Mouse (Mus musculus): ENCODE data around the gene Il9r. TPM values are rescaled to one million over a fixed set of nuclear protein-coding genes. Genes with fewer than 3 reads are reported as not detected.

Il9r gene
- total RNA-seq, 2 experiments from 2014 or later: not detected

DNA sequence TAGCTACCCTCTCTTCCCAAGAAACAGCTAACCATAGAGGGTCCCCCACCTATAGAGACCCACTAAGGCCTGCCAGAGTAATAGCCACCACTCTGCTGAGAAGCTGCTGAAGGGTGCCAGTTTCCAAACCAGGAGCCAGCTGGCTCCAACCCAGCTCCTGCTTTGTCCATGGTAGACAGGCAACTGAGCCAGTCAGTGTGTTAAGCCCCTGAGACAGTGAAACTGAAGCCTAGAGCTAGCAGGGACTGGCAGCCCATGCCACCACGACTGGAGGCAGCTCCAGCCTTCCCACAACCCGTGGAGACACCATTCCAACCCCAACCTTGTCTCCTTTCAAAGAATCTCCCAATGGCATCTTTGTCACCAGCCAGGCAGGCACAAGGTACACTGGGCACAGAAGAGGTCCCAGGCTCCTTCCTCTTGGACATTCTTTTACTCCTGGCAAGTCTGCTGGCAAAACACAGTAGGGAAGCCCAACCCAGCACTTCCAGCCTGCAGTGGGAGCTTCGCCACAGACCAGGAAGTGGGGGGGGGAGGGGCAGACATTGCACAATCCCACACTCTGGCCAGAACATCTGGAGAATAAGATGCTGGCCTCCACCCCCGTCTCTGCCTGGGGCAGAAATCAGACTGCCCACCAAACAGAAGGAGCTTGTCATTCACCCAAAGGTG lies 24.5 kb upstream of the Il9r start:
- H3K27ac ChIP-seq: peak overlapping the region; percentile 95
- intact Hi-C loops (cut with DNase I): no loop called here
- H3K4me3 ChIP-seq: peak overlapping the region; percentile 3; the same call in 1 of the 2 replicates
- TF ChIP-seq CTCF (IDR thresholded peaks at IDR 0.05): no peak
- DNase-seq: peak; percentile 90

DNA sequence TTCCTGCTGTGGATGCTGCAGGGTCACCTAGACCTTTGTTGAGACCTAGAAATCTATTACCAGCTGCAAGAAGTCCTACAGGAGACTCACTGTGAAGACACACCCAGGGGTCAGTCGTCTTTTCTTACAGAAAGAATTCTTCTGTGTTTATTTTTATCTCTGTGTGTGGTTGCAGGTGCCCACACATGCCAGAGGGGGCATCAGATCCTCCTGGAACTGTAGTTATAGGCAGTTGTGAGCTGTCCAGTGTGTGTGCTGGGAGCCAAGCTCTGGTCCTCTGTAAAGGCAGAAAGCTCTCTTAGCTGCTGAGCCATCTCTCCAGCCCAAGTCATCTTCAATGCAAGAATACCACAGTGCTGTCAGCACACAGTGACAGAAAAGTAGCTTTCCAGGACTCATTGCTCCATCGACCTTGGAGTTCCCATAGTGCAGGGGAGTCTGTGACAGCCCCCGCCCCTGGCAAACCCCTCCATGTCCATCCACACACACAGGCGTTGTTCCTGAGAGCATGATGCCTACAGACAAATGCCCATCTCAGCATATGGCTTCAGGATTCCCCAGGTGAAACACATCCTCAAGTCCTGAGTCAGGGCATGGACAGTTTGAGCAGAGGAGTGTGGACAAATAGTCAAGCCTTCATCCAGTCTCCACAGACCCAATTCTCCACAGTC lies 23.4 kb upstream of the Il9r start:
- Histone ChIP-seq H3K4me3 (no peak overlapping the region; the same call in 1 of the 2 replicates), H3K27ac (peak overlapping the region; percentile 95)
- intact Hi-C loops (cut with DNase I): no loop called here
- peak; percentile 26; the same call in 1 of the 2 replicates for TF ChIP-seq CTCF (IDR thresholded peaks at IDR 0.05)
- no peak for DNase-seq

DNA sequence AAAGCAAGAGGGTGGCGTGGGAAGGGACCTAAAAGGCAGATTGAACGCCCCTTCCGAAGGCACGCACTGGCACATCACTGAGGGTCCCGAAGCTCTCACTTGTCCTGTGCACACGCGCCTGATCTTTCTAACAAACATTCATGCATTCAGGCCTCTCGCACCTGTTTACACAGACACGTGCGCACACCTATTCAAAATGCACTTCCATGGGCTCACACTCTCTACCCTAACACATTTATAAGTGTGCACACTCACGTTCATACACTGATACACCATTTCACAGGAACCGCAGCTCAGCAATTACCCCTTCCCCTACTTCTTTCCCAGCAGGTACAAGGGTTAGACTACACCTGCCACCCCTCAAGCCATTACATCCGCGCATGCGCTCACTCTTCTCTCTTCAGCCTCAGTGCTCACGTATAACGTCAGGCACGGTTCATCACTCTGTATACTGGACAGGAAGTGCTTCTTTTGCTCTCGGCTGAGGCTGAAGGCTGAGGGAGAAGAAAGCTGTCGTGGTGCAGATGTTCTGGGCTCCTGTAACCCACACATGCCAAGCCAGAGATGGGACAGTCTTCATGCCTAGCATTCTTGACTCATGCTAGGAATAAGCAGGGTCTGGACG lies 22.6 kb upstream of the Il9r start:
- TF ChIP-seq CTCF (IDR thresholded peaks at IDR 0.05): no peak
- Histone ChIP-seq H3K4me3 (peak overlapping the region; percentile 98), H3K27ac (peak overlapping the region; percentile 95)
- DNase-seq: no peak
- intact Hi-C loops (cut with DNase I): no loop called here

DNA sequence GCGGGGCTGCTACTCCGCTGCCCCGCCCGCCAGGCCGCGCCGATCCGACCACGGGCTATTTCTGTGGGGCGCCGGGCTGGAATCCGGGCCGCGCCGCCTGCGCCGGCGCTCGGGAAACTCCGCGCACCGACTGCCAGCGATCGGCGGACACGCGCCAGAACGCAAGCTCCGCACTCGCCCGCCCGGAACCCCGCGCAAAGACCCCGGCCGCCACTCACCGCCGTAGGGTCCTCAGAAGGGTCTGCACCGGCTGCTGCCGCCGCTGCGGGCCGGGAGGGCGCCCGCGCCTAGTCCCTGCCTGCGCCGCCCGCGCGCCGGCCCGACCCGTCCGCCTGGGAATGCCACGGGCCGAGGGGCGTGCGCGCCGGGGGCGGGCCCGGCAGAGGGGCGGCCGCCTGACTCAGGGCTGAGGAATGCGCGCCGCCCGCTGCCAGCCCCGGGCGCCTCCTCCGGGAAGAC lies 21.9 kb upstream of the Il9r start, which contains the start of gene Rhbdf1:
Gene Rhbdf1, minus strand, starts transcription at position 350 of the 459 bp plus-strand sequence.
- intact Hi-C loops (cut with DNase I): no loop called here
- H3K27ac ChIP-seq: peak within 1 kb of the TSS; percentile 95
- no peak for TF ChIP-seq CTCF (IDR thresholded peaks at IDR 0.05)
- peak within 1 kb of the TSS; percentile 98 for H3K4me3 ChIP-seq
- peak; percentile 88 for DNase-seq

DNA sequence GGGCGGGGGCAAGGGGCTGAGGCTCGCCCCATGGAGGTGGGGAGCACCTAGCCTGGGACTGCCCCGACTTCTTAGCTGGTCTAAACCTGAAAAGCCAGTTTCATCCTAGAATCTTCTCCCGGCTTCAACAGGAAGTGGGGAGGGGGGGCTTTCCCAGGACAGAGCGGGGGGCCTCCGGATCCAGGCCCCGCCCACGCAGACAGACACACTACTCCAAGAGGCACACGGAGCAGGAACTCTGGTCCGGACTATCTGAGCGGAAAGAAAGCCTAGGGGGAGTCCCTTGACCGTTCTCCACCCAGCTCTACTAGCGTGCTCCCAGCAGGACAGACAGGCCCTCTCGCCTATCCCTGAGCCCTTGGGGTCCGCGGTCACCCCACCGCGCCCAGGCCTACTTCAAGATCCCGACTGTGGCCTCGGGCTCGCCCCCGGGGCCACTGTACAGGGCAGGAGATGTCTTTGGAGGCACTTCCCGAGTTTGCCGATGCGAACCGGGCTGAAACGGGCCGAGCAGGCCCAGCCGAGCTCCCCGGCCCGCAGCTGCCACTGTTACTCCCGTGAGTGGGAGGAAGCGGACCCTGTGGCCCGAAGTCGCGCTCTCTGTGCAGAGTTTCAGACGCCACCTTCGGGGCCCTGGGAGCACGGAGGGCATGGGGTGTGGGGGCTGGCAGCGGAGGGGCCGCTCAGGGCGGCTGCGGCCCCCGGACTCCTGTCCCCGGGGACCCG lies 21.3 kb upstream of the Il9r start:
- Histone ChIP-seq H3K27ac (peak overlapping the region; percentile 95), H3K4me3 (peak overlapping the region; percentile 98)
- TF ChIP-seq CTCF (IDR thresholded peaks at IDR 0.05): no peak
- intact Hi-C loops (cut with DNase I): no loop called here
- DNase-seq: peak; percentile 77

DNA sequence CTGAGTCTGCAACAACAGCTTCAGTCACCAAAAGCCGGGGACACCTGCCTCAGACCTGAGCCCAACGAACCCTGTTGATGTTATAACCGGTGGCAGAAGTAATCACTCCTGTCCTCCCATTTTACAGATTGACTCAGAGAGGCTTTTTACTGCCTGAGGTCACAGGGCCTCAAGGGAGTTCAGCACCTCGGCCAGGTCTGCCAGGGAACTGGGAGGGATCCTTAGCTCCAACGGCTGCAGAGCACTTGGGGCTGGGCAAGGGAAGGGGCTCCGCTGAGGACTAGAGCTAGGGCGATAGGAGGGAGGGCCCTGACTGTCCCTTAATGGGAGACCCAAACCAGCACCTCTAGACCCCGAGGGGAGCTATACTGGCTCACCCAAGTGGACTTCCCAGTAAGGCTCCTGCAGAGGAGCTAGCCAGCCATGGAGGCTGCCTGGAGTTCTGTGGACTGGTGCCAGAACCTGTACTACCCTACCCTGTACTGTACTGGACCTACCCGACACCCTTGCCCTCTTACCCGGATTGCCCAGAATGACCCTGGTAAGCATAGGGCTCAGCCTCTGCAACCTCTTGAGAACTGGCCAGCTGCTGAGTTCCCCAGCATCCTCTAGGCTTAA lies 20.6 kb upstream of the Il9r start:
- Histone ChIP-seq H3K27ac (peak overlapping the region; percentile 95), H3K4me3 (peak overlapping the region; percentile 98)
- intact Hi-C loops (cut with DNase I): no loop called here
- DNase-seq: no peak
- TF ChIP-seq CTCF (IDR thresholded peaks at IDR 0.05): no peak

DNA sequence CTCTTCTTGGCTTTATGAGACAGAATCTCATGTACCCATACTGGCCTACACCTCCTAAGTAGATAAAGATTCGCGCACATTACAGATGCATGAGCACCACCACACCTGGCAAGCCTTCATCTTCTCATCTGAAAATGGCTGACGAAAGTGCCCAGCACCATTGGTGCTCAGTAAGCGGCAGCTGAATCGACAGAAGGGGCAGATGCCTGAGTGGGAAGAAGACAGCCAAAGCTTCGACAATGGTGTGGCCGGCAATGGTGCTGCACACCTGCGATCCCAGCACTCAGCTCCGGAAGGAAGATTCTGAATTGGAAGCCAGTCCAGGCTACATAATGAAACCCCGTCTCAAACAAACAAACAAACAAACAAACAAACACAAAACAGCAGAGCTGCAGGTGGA lies 19.2 kb upstream of the Il9r start:
- H3K27ac ChIP-seq: peak overlapping the region; percentile 5; the same call in 1 of the 2 replicates
- TF ChIP-seq CTCF (IDR thresholded peaks at IDR 0.05): no peak
- H3K4me3 ChIP-seq: 0 out of 2 replicates have a peak overlapping the region, but pooled peaks have one; percentile 15
- no peak for DNase-seq
- intact Hi-C loops (cut with DNase I): loop anchor here (10.0 kb wide), 1 partner anchor 106 kb away; no protein-coding TSS in a partner anchor

DNA sequence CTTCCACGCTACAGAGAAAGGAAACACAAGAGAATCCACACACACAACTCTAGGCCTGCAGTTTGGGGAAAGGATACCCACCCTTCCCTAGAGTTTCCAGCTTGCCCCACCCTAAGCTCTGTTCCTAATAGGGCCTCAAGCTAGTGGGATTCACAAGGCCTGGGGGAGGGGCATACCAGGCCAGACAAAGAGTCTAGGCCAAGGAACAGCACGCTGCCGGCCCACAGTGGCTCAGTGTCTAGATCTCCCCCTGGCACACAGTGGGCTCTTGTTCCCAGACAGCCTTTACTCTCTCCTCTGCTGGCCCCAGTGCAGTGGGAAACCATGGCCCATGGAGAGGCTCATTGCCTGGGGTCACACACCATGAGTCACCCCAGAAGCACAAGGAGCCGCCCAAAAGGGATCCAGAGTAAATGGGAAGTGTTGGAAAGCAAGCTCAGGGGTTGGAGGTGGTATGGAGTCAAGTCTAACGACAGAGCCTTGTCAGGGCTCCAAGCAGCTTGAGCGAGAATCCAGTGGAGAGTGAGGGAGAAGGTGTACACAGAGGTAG lies 18.5 kb upstream of the Il9r start:
- Histone ChIP-seq H3K4me3 (peak overlapping the region; percentile 24), H3K27ac (peak overlapping the region; percentile 41)
- TF ChIP-seq CTCF (IDR thresholded peaks at IDR 0.05): no peak
- intact Hi-C loops (cut with DNase I): loop anchor here (10.0 kb wide), 1 partner anchor 106 kb away; no protein-coding TSS in a partner anchor
- DNase-seq: peak; percentile 41

DNA sequence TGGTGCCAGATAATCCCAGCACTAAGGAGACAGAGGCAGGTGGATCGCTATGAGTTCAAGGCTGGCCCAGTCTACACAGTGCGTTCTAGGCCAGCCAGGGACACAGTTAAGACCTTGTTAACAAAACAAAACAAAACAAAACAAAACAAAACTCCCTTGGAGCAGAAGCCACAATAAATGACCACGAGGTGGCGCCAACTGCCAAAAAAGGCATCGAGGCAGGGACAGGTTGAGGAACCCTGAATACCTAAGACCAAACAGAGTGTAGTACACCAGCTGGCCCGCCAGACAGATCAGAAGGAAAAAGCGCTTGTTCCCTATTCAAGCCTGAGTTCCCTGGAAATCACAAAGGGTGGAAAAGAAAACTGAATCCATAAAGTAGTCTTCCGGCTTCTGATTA lies 16.8 kb upstream of the Il9r start:
- intact Hi-C loops (cut with DNase I): loop anchor here (1.0 to 10.0 kb wide), 2 partner anchors 21 to 108 kb away; no protein-coding TSS in a partner anchor
- peak; percentile 81 for DNase-seq
- TF ChIP-seq CTCF (IDR thresholded peaks at IDR 0.05): peak; percentile 79
- no peak overlapping the region for H3K4me3 ChIP-seq
- H3K27ac ChIP-seq: no peak overlapping the region

DNA sequence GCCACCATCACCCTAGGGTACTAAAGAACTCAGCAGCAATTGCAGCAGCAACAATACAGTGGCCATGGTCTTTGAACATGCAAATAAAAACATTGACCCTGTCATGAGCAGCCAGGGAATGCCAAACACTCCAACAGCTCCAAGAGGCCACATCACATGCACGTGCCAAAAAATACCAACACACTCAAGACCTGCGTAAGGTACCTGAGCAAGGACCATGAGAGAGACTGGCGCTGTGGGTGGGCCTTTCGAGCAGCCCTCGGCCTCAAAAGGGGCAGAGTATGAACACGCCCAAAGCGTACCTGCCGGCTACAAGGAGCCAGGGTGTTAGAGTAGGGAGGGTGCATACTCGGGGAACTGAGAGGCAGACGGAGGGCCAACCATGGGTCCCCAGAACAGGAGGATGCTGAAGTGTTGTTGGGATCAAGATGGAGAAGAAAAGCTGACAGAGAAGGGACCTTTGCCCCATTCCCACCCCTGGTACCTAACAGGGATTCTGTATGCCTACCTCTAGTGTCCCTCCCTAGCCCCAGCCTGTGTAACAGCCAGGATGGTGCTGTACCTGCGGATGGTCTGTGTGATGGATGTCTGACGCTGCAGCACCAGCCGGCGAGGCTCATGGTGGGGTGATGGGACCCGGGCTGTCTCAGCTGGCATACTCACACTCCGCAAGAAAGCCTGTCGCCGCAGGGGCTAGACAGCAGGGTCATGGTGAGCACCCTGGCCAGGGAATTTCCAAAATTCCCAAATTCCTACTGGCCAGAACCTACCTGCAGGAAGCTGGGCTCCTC lies 15.5 kb upstream of the Il9r start:
- TF ChIP-seq CTCF (IDR thresholded peaks at IDR 0.05): no peak
- H3K4me3 ChIP-seq: no peak overlapping the region
- intact Hi-C loops (cut with DNase I): loop anchor here (10.0 kb wide), 1 partner anchor 109 kb away; no protein-coding TSS in a partner anchor
- no peak overlapping the region for H3K27ac ChIP-seq
- peak; percentile 22 for DNase-seq

DNA sequence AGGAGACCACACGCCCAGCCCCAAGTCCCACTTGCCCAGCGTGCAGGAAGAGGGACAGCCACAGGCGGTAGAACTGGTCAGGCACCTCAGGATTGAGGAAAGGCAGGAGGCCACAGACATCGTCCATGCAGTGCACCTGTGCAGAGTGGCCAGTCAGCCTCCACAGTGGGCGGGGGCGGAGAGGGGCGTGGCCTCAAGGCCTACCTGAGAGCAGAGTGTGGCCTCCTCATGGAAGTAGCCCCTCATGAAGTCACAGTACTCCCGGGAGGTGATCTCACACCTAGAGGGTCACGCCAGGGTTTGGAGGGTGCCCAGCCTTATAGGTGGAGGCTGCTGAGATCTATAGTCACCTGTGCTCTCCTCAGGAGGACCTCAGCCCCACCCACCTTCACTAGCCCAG lies 10.5 kb upstream of the Il9r start:
- Histone ChIP-seq H3K27ac (no peak overlapping the region), H3K4me3 (no peak overlapping the region)
- TF ChIP-seq CTCF (IDR thresholded peaks at IDR 0.05): no peak
- intact Hi-C loops (cut with DNase I): loop anchor here (10.0 kb wide), 1 partner anchor 114 kb away; no protein-coding TSS in a partner anchor
- peak; percentile 14 for DNase-seq

Data from gastrocnemius, adult 2 months (tissue).